Mouse (Mus musculus): ENCODE data around the gene Echdc1.

DNA sequence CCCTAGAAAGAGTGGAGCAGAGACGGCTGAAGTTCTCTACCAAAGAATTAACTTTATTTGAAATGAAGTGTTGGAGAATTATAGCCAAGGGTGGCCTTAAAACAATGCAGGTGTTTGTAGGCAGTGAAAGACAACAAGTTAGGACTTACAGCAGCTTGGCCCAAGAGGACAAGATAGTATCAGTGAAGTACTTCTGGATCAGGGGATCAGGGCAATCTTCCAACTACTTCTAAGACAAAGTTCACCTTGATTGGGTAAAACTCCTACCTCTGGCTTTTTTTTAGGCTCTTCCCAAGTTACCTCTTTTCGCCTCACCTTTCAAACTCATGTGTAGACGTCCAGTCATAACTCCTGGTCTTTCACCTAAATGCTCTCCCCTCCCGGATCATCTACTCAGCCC lies 10.7 kb upstream of the Echdc1 start:
- no peak for TF ChIP-seq CTCF (IDR thresholded peaks at IDR 0.05; ENCODE audit: control insufficient read depth, insufficient read depth, insufficient read length)
- no peak for TF ChIP-seq CEBPB (IDR thresholded peaks at IDR 0.05; ENCODE audit: low read depth)
- TF ChIP-seq MYOD1 (IDR thresholded peaks at IDR 0.05; ENCODE audit: control insufficient read depth, insufficient read length, low read depth): no peak
- TF ChIP-seq MAX (IDR thresholded peaks at IDR 0.05): no peak
- no peak for TF ChIP-seq USF1 (IDR thresholded peaks at IDR 0.05; ENCODE audit: low read depth)
- TF ChIP-seq MYOG (IDR thresholded peaks at IDR 0.05; ENCODE audit: control insufficient read depth, extremely low read depth, insufficient read length): no peak
